Mouse (Mus musculus) heart, adult 11 months (tissue): ENCODE results near the gene 2900026A02Rik.

Experiments used
- DNase-seq: peaks from one replicate; pipeline ENCODE4 v3.0.0; 2022

2900026A02Rik gene

DNA sequence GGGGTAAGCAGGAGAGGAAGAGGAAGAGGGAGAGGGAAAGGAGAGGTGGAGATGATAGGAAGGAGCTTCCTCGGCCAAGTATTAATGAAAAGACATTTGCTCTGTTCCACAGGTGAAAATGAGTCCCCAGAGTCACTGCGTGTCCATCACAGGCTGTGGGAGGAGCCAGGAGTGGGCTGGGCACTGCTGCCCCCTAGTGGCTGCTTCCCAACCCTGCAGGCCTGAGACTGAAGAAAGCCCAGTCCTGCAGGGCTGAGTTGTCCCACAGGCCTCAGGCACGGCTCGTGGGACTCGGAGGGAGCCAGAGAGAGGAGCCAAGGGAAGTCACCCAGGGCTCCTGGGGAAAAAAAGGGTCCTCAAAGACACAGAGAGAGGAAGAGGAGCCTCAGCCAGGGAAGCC, 47.7 kb downstream of the 2900026A02Rik start:
- peak; percentile 95 for DNase-seq

DNA sequence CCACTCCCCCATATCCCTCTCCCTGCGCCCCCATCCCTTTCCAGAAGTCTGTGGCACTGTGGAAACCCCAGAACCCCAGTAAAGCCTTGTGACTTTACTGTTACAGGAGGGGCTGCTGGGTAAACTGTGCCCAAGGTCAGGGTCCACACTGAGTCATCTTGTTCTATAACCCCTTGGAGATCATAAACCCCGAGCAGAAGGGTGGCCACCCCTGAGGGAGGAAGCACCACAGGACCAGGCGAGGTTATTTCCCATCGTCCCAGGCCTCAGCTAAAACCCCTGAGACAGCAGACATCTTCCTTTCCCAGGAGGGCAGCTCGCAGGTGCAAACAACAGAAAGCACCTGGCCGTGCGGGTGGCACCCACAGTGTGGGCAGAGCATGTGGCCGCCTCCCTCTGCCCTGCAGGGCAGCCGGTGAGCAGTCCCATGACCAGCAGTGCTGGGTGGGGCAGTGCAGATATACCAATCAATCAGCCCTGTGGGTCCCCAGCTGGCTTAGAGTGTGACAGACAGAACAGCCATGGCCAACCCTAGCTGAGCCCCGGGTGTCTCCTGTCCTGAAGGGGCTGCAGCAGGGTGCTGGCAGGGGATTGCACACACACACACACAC, 49.0 kb downstream of the 2900026A02Rik start:
- no peak for DNase-seq

DNA sequence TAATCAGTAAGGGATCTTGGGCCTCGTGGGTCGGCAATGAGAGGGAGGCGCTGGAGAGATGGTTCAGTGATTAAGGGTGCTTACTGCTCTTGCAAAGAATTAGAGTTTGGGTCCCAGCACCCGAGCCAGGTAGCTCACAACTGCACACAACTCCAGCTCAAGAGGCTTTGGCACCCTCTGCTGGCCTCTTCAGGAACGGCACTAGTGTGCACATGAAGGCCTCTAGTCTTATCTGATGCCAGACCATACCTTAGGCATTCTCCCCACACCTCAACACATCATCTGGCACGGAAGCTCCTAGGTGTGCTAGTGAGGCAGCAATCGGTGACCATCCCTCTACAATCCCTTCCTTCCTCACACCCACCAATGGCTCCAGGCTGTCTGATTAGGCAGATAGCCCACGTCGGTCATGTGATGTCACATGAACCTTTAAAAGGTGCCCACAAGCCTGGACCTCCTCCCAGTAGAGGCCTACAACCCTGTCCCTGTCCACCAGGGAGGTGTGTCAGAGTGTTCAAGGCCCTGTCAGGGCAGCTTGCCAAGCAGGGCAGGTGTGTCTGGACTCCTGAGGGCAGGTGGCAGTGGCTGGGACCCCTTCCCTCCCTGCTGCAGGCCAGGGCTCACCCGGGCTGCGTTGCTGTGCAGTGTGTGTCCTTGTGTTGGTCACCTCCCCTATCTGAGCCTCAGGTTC, 50.8 kb downstream of the 2900026A02Rik start:
- DNase-seq: no peak

DNA sequence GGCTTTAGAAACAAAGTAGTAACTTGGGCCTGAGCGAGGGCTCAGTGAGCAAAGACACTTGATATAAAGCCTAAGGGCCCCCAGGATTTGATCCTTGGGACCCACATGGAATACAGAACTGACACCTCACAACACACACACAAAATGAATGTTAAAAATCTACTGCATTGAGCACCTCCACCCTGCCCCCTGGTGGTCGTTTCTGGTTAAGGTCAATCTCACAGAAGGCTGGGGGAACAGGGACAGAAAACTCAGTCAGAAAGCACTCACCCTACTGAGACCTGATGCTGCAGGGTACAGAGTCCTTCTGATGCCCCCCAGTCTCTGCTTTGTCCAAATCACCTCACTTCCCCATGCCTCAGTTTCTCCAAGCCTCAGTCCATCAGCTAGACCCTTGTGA, 53.3 kb downstream of the 2900026A02Rik start:
- no peak for DNase-seq

DNA sequence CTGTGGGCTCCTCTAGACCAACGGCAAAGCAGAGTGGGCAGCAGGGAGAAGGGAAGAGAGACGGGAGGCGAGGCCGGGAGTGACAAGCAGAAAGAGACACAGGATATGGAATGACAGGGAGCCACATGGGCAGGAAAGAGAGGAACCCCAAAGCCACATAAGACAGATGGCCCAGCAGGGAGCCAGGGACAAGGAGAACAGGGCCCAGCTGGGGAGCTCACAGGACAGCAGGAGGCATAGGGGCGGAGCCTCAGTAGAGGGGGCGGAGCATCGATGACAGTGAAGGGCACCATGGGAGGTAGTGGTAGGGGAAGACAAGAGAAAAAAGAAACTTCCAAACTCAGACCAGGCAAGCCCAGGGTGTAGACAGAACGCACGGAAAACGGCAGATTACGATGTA, 55.6 kb downstream of the 2900026A02Rik start:
- no peak for DNase-seq

DNA sequence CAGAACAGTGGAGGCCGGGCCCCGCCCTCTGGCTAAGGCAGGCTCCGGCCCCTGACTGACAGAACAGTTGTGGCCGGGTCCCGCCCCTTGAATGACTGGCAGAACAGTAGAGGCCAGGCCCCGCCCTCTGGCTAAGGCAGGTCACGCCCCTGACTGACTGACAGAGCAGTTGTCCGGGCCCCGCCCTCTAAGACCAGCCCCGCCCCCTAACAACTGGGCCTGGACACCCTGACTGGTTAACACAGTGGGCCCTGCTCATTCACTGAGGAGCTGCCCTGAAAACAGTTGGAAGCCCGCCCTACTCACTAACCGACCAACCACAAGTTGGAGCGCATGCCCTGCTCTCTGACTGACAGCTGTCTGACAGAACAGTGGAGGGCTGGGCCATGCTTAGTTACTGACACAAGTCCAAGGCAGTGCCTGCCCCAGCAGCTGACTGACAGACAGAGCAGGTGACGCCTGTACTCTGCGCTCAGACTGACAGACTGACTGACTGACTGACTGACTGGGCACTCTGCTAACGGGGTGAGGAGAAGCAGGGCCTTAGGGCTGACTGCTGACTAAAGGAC, 56.1 kb downstream of the 2900026A02Rik start:
- peak; percentile 96 for DNase-seq

DNA sequence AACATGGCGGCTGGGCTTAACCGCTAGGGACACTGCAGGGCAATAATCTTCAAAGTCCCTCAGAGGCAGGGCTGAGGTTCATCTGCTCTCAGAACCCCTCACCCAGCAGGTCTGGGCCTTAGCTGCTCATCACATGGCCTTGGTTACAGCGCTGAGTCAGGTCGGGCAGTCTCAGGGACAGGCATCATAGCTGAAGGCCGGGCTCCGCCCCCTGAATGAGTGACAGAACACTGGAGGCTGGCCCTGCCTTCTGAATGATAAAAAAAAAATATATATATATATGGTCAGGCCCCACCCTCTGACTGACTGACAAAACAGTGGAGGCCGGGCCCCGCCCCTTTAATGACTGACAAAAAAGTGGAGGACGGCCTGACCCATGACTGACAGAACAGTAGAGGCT, 56.6 kb downstream of the 2900026A02Rik start:
- DNase-seq: no peak

DNA sequence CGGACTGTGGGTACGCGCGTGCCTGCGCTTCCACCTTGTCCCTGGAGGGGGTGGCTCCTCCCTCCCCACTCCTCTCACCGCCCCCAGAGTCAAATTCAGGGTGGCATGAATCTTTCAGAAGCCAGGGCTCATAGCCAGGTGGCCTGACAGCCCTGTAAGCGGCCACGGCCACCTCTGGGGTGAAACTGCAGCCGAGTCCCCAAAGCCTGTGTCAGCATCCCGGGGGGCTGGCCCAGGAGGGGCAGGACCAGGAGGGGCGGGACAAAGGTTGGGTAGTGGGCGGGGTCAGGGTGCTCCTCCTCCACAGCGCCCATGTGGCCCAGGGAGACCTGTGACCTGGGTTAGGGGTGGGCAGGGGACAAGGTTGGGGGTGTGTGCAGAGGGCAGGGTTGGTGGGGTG, 57.9 kb downstream of the 2900026A02Rik start:
- no peak for DNase-seq

DNA sequence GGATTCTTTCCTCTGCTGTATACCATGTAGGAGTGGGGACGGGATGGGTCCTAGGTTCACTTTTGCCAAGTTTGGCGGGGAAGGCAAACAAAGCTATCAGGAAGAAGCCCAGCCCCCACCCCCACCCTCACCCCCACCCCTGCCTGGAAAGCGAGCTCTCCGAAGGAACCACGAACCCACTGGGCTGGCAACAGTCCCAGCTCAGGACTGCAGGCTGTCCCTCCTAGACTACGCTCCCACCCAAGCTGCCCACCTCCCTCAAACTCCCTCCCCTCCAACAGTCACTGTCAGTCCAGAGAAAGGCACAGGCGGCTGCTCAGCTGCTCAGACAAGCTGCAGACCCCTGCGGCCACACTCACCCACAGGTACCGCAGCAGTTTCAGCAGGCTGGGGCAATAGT, 58.3 kb downstream of the 2900026A02Rik start:
- DNase-seq: no peak

DNA sequence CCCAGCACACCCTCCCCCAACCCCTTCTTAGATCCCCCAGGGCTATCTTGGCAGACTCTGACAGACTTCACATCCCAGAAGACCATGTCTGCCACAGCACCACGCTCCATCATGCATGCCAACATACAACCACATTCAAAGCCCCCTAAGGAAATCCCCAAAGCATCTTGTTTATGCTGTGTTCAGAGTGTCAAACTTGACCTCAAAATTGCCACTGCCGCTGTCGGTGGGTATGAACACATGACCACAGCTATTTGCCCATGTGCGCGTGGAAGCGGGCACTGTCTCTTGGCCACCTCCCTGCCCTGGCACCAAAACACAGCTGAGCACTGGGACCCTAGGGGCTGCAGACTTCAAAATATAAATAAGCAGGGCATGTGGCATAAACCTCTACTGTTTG, 59.5 kb downstream of the 2900026A02Rik start:
- DNase-seq: no peak

DNA sequence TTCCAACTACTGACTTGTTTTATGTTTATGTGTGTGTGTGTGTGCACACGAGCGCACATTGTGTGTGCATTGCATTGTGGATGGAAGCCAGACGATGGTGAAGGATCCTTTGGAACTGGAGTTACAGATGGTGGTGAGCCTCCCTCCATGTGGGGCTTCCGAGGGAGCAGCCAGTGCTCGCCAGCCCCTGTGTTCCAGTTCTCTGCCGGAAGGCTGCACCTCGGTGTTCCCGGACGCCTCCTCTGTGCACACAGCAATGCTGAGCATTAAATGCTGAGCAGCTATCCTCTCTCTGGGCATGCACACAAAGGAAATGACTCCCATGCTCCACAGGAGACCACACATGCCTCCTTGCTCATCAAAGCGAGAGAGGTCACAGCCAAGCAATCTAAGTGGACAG, 60.7 kb downstream of the 2900026A02Rik start:
- DNase-seq: no peak

DNA sequence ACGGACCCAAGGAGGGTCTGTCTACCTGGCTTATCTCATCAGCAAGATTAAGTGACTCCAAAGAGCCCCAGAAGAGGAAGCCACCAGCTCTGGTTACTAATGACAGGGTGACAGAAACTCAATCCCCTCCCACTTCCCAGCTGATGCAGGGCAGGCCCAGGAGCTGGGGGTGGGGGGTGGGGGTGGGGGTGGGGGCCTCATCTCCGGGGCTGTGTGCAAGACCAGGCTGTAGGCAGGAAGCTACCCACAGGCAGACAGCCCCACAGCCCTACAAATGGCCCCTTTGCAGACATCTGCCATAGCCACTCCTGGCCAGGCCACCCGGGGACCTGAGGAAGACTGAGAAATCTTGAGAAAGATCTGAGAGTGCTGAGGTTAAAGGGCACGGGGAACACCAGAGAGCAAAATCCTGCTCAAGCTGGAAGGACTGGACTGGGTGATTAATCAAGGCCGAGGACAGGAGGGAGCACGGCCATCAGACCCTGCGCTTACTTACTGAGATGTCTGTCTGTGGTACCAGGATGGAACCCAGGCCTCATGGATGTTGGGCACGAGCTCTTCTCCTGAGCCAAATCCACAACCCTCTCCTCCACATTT, 62.2 kb downstream of the 2900026A02Rik start:
- DNase-seq: no peak

DNA sequence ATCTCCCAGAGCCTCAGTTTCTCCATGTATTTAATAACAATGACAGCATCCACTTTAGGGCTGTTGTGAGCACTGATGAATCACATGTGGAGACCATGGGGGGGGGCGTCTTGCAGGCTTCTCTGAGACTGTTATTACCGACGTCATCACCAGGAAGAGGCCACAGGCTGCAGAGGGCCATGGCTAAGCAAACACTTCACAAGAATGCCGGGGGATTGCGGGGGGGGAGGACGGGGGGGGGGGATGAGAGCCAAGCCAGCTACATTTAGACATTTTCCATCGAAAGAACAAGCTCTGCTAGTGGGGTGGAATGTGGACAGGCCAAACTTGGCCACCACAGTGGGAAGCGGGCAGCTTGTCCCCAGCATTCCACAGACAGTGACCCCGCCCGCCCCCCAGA, 63.4 kb downstream of the 2900026A02Rik start:
- no peak for DNase-seq

DNA sequence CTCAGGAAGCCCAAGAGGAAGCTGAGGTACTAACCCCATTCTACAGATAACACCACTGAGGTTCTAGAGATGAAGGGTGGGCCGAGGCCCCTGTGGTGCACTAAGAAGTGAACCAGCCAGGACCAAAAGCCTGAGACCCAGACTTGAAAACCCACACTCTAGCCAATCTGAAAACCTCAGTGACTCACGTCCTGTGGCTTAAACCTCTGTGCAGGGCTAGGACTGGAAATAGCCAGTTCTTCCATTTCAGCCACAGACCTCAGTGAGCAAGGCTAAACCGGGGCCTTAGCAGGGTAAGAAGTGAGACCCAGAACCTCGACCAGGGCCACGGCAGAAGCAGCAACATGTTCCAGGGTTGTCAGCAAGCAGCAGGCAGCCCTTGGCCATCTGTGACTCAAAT, 64.0 kb downstream of the 2900026A02Rik start:
- no peak for DNase-seq

DNA sequence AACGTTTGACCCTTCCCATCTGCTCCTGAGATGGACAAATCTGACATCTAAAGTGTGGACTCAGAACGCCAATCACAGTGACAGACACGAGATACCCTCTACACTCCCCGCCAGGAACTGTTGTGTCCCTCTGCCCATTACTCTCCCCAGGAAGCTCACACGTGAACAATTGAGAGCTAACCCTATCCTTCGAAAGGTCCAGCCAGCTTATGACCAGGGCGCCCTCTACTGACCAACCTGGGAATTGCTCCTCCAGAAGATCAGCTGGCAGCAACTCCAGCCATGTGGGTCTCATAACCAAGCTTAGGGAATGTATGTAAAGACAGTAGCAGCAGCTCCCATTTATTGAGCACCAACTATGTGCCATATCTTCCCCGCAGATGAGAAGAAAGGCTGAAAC, 65.9 kb downstream of the 2900026A02Rik start:
- DNase-seq: peak; percentile 97

DNA sequence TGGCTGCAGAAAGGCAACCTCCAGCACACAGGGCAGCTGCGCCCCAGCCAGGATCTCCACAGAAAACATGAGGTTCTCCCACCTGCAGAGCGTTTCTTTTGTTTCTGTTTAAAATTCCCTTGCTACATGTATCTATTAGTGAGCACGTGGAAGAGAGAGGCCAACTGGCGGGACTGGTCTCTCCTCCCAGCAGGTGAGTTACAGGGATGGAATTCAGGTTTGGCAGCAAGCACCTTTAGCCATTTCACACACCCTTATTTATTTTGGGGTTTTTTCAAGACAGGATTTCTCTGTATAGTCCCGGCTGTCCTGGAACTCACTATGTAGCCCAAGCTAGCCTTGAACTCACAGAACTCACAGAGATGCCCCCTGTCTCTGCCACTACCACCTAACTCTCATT, 66.6 kb downstream of the 2900026A02Rik start:
- DNase-seq: no peak

DNA sequence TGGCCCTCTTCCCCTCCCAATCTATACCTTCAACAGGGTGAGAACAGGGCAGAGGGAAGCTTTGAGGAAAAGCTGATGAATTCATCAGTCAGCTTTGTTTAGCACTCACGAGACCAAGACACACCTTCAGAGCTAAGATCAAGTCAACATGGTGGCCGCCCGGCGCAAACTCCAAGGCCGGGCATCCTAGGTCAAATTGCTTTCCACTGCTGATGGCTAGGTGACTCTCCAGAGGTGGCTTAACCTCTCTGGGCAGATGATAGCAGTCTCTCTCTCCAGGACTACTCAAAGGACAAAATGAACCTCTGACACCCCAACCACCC, 67.6 kb downstream of the 2900026A02Rik start:
- DNase-seq: no peak

DNA sequence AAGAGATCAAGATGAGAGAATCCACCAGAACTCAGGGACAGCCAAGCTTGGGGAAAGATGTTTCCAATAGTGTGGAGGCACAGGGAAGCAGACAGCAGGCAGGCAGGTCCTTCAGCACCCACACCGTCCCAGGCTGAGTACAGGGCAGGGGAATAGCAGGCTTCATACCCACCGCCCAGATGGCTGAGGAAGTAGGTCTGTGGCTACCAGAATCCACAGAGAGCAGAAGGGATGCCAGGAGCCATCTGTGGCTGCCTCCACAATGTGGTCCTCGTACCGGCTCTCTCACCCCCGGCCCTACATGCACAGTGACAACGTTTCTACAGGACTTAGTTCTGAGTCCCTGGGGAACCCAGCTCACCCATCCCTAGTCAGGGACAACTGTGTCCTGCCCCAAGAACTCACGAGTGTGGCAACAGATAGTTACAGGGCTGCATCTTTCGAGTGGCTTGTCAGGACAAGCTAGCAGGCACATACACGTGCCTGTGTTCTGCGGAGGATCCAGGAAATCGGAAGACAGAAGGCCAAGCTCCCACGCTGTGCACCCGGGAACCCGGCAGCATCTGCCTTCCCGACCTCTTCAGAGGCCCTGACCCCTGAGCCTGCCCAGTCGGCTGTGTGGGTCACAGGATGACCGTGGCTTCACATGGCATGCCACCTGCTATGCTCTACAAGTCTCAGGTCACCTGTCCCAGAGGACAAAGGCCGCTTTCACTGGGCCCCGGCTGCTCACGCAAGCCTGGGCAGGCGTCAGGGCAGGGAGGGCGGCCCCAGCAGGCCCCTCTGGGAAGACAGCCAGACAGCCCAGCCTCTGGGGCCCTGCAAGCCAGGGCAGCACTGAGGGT, 68.2 kb downstream of the 2900026A02Rik start:
- no peak for DNase-seq

DNA sequence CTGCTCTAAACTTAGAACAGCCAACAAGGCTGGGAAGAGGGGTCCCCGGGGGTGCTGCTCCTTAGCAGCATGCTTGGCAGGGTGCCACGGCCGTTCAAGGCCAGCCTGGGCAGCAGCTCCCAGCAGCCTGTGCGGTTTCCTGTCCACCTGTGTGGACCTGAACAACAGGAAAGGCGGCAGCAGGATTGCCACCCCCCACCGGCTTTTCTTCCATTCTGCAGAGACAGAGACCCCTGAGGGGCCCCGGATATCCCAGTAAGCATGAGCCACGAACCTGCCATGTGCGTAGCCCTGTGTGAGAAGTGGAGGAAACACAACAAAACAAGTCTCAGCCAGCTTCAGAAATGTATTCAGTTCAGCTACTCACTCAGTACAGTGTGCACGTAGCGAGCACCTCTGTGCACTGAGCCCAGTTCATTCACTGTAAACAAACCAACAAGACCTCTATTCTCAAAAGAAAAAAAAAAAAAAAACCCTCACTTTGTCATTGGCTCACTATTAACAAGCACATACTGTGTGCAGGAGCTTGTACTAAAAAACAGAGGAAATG, 69.4 kb downstream of the 2900026A02Rik start:
- DNase-seq: peak; percentile 96

DNA sequence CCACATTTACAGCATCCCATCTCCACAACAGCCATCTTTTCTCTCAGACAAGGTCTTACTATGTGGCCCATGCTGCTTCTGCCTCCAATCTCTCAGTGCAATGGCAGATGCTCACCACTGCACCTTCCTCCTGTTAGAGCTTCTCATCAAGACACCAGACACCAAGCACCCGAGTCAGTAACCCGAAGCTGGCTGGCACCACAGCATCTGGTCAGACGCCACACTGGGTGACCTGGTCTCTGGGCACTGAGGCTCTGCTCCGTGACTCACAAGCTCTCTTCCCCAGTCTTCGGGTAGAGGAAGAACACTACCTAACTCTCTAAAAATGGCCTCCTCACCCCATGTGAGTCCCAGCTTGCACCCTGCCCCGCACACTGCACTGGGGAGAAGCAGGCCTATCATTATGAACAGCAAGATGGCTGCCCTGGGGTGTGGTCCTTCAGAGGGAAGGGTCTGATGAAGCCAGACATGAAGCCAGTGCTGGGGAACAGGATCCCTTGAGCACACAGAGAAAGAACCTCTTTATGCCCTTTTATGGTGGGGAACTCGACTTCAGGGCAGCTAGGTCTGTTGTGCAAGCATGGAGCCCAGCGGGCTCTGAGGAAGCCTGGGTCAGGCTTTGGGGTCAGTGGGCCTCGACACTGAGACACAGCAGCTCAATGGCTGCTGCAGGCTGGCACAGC, 70.0 kb downstream of the 2900026A02Rik start:
- no peak for DNase-seq

DNA sequence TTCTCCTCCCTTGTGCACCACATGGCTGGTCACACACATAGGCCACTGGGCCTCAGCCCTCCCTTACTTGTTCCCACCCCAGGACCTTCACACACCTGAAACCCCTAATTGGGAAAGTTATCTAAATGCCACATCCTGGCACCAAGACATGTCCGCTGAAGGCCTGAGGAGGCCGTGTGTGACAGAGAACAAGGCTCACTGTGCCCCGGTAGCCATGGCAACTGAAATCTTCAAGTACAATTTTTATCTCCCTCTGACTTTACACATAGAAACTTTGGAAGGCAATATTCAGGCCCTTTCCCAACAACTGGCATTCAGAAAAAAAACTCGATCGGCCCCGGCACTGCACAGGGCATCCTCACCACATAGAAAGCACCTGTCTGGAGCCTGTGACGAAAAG, 72.0 kb downstream of the 2900026A02Rik start:
- no peak for DNase-seq

DNA sequence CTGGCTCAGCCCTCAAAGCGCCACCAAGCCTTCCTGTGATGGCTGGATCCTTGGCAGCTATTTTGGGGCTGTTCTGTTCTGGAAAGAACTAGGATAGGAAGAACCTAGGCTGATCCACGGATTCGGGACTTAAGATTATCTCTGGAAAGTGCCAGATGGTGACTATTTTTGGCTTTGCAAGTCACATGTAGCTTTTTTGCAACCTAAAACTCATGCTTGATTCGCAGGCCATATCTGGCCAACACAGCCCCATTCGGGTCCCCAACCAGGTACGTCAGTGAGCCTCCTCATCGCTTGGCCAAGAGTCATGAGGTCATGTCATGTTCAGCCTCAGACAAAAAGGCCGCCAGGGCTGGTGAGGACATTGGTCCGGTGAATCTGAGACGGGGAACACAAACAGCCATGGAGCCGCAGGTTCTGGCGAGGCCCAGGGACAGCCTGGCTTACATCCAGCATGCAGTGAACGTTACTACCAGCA, 73.0 kb downstream of the 2900026A02Rik start:
- DNase-seq: no peak
